Mouse (Mus musculus) CH12.LX (cell line): ENCODE measurements around the gene Ppan. TPM values are rescaled to one million over a fixed set of nuclear protein-coding genes. Genes with fewer than 3 reads are reported as not detected.

Source experiments
- DNase-seq: peaks from one replicate; pipeline ENCODE4 v3.0.0-alpha.2; 2013; ENCODE audit errors: extremely low read depth
- H3K27ac ChIP-seq: 2 replicates; pipeline ENCODE4 v1.5.1; 2012; ENCODE audit warnings: low read depth, mild to moderate bottlenecking, control low read depth, moderate library complexity; ENCODE audit not compliant: insufficient read depth
- H3K27me3 ChIP-seq: replicated peaks from 2 replicates; pipeline ENCODE3; 2012; ENCODE audit warnings: inconsistent platforms
- H3K36me3 ChIP-seq, 2 experiments: replicated peaks in 1 of 2; 2 replicates each; pipeline versions ENCODE3 to v1.6.1; 2012; ENCODE audit warnings: inconsistent platforms in 1 of 2, low read length in 1 of 2, mild to moderate bottlenecking in 1 of 2, mixed read lengths in 1 of 2, moderate library complexity in 1 of 2; ENCODE audit not compliant: control insufficient read depth in 1 of 2, insufficient read depth in 1 of 2
- H3K4me1 ChIP-seq, 2 experiments: 2 replicates each; pipeline ENCODE4 v1.6.1; 2012; ENCODE audit warnings: inconsistent platforms in 1 of 2, moderate library complexity in 1 of 2; ENCODE audit not compliant: insufficient read depth in 2 of 2, control insufficient read depth in 1 of 2
- H3K4me2 ChIP-seq: 2 replicates; pipeline ENCODE4 v1.6.1; 2012; ENCODE audit warnings: low read depth, mild to moderate bottlenecking, control low read depth; ENCODE audit not compliant: poor library complexity, insufficient read depth, severe bottlenecking
- H3K4me3 ChIP-seq, 3 experiments: fragments of 150-350 bp in 1 of 3; sonication (generic) in 1 of 3; replicated peaks in 1 of 3; 2 replicates each; pipeline versions ENCODE3 to v1.5.1; 2011 to 2012; ENCODE audit warnings: low read depth in 2 of 3, low read length in 2 of 3, mild to moderate bottlenecking in 2 of 3, moderate library complexity in 2 of 3, control low read depth in 1 of 3, improper control_type of control experiment in 1 of 3, inconsistent platforms in 1 of 3, mixed read lengths in 1 of 3; ENCODE audit not compliant: poor library complexity in 1 of 3
- H3K79me2 ChIP-seq: replicated peaks from 2 replicates; pipeline ENCODE4 v1.6.1; 2012; ENCODE audit warnings: mild to moderate bottlenecking, moderate library complexity; ENCODE audit not compliant: control insufficient read depth, poor library complexity, insufficient read depth, severe bottlenecking; ENCODE audit errors: extremely low read depth
- H3K9ac ChIP-seq: 2 replicates; pipeline ENCODE4 v1.6.1; 2012; ENCODE audit warnings: low read depth, mild to moderate bottlenecking, control low read depth, moderate library complexity; ENCODE audit not compliant: insufficient read depth
- H3K9me3 ChIP-seq: replicated peaks from 2 replicates; pipeline ENCODE3; 2012; ENCODE audit warnings: low read length, inconsistent platforms, mixed read lengths
- BHLHE40 ChIP-seq: IDR thresholded peaks from 2 replicates; pipeline ENCODE4 v1.6.1; 2011; ENCODE audit warnings: mild to moderate bottlenecking, low read depth, low read length, improper control_type of control experiment
- CTCF ChIP-seq, 2 experiments: IDR thresholded peaks in 1 of 2; conservative IDR thresholded peaks in 1 of 2; 2 replicates each; pipeline ENCODE4 v1.5.1; 2011 to 2012; ENCODE audit warnings: low read depth in 2 of 2, low read length in 2 of 2, improper control_type of control experiment in 1 of 2, inconsistent platforms in 1 of 2, mild to moderate bottlenecking in 1 of 2, moderate library complexity in 1 of 2
- ELF1 ChIP-seq: IDR thresholded peaks from 2 replicates; pipeline ENCODE4 v1.6.1; 2014; ENCODE audit warnings: low read depth, mild to moderate bottlenecking, inconsistent platforms, low read length, improper control_type of control experiment
- HCFC1 ChIP-seq: IDR thresholded peaks from 2 replicates; pipeline ENCODE4 v1.6.1; 2012; ENCODE audit warnings: low read depth, mild to moderate bottlenecking, inconsistent platforms, low read length, improper control_type of control experiment
- IRF4 ChIP-seq: IDR thresholded peaks from 2 replicates; pipeline ENCODE4 v1.6.1; 2014; ENCODE audit warnings: low read depth, mild to moderate bottlenecking, inconsistent platforms, low read length, improper control_type of control experiment
- JUN ChIP-seq: IDR thresholded peaks from 2 replicates; pipeline ENCODE4 v1.6.1; 2011; ENCODE audit warnings: low read depth, mild to moderate bottlenecking, low read length, improper control_type of control experiment, moderate library complexity; ENCODE audit not compliant: insufficient read depth
- JUND ChIP-seq: conservative IDR thresholded peaks from 2 replicates; pipeline ENCODE4 v1.6.1; 2011; ENCODE audit warnings: low read depth, low read length, improper control_type of control experiment
- KAT2A ChIP-seq: IDR thresholded peaks from 2 replicates; pipeline ENCODE4 v1.6.1; 2012; ENCODE audit warnings: low read length, improper control_type of control experiment, inconsistent platforms; ENCODE audit not compliant: insufficient replicate concordance
- MAFK ChIP-seq: IDR thresholded peaks from 2 replicates; pipeline ENCODE4 v1.6.1; 2011; ENCODE audit warnings: low read length, improper control_type of control experiment; ENCODE audit not compliant: insufficient replicate concordance
- MAX ChIP-seq: IDR thresholded peaks from 2 replicates; pipeline ENCODE4 v1.6.1; 2011; ENCODE audit warnings: low read length, improper control_type of control experiment
- MEF2A ChIP-seq: IDR thresholded peaks from 2 replicates; pipeline ENCODE4 v1.6.1; 2014; ENCODE audit warnings: low read depth, mild to moderate bottlenecking, inconsistent platforms, low read length, improper control_type of control experiment, borderline replicate concordance
- MYC ChIP-seq: IDR thresholded peaks from 2 replicates; pipeline ENCODE4 v1.6.1; 2011; ENCODE audit warnings: low read depth, mild to moderate bottlenecking, improper control_type of control experiment, low read length
- NELFE ChIP-seq: IDR thresholded peaks from 2 replicates; pipeline ENCODE4 v1.6.1; 2011; ENCODE audit warnings: low read depth, low read length, improper control_type of control experiment
- PAX5 ChIP-seq: IDR thresholded peaks from 2 replicates; pipeline ENCODE4 v1.6.1; 2012; ENCODE audit warnings: low read length, inconsistent platforms, mixed read lengths
- POLR2A ChIP-seq: IDR thresholded peaks from 2 replicates; pipeline ENCODE4 v1.6.1; 2011; ENCODE audit warnings: low read depth, mild to moderate bottlenecking, improper control_type of control experiment, low read length
- POLR2AphosphoS2 ChIP-seq: IDR thresholded peaks from 2 replicates; pipeline ENCODE4 v1.6.1; 2011; ENCODE audit warnings: low read depth, low read length, improper control_type of control experiment
- RAD21 ChIP-seq: IDR thresholded peaks from 2 replicates; pipeline ENCODE4 v1.6.1; 2011; ENCODE audit warnings: low read depth, mild to moderate bottlenecking, low read length, improper control_type of control experiment, moderate library complexity
- RCOR1 ChIP-seq: conservative IDR thresholded peaks from 2 replicates; pipeline ENCODE4 v1.6.1; 2012; ENCODE audit warnings: low read depth, mild to moderate bottlenecking, inconsistent platforms, low read length, improper control_type of control experiment
- SIN3A ChIP-seq: IDR thresholded peaks from 2 replicates; pipeline ENCODE4 v1.6.1; 2012; ENCODE audit warnings: low read length, improper control_type of control experiment, inconsistent platforms
- SMC3 ChIP-seq: IDR thresholded peaks from 2 replicates; pipeline ENCODE4 v1.6.1; 2011; ENCODE audit warnings: low read depth, low read length, improper control_type of control experiment
- TBP ChIP-seq: conservative IDR thresholded peaks from 2 replicates; pipeline ENCODE4 v1.6.1; 2011; ENCODE audit warnings: low read depth, low read length, improper control_type of control experiment
- TCF12 ChIP-seq: IDR thresholded peaks from 2 replicates; pipeline ENCODE4 v1.6.1; 2014; ENCODE audit warnings: low read depth, mild to moderate bottlenecking, inconsistent platforms, low read length, improper control_type of control experiment
- USF1 ChIP-seq: IDR thresholded peaks from 2 replicates; pipeline ENCODE4 v1.6.1; 2014; ENCODE audit warnings: low read depth, mild to moderate bottlenecking, inconsistent platforms, low read length, improper control_type of control experiment
- ZC3H11A ChIP-seq: IDR thresholded peaks from 2 replicates; pipeline ENCODE4 v1.6.1; 2012; ENCODE audit warnings: low read depth, mild to moderate bottlenecking, inconsistent platforms, low read length, improper control_type of control experiment
- ZMIZ1 ChIP-seq: IDR thresholded peaks from 2 replicates; pipeline ENCODE4 v1.6.1; 2012; ENCODE audit warnings: low read depth, mild to moderate bottlenecking, inconsistent platforms, low read length, improper control_type of control experiment
- ZNF384 ChIP-seq: IDR thresholded peaks from 2 replicates; pipeline ENCODE4 v1.6.1; 2012; ENCODE audit warnings: low read depth, low read length, improper control_type of control experiment, inconsistent platforms
- dilution Hi-C: fragments of 300-500 bp; cut with MboI; formaldehyde crosslinking; loops from 2 replicates; pipeline ENCODE4 v1.14.3; 2020; ENCODE audit warnings: low sequenced_read_pairs; ENCODE audit not compliant: extremely low pct_unique_long_range_greater_than_20kb, extremely low pct_ligation_motif_present
- in situ Hi-C: fragments of 300-500 bp; cut with MboI; formaldehyde crosslinking; loops from 3 replicates; pipeline ENCODE4 v1.14.3; 2019; ENCODE audit warnings: low sequenced_read_pairs, low pct_ligation_motif_present, low pct_unique_long_range_greater_than_20kb, mixed read lengths
- polyA plus RNA-seq: library from polyadenylated mRNA; unstranded; fragments of >175 nt; gene quantifications from 2 replicates; pipeline ENCODE4 v1.2.1, GENCODE M21; 2012; ENCODE audit warnings: low read depth; ENCODE audit not compliant: insufficient read length
- total RNA-seq, 2 experiments: library from RNA; depleted of rRNA; stranded (reverse); fragments of 300-350 nt in 1 of 2; fragments of >200 nt in 1 of 2; gene quantifications; 2 replicates each; pipeline ENCODE4 v1.2.3; 2012 to 2014

Gene Ppan
- total and polyA plus RNA-seq, 3 experiments: 272 to 359 (median 346) TPM

- TF ChIP-seq CTCF (conservative IDR thresholded peaks at IDR 0.05 in 1 of 2, IDR thresholded peaks at IDR 0.05 in 1 of 2; ENCODE audit: low read depth in 2 of 2, low read length in 2 of 2) (peak; percentile 63 to 96), USF1 (no peak), HCFC1 (peak; percentile 93), POLR2AphosphoS2 (0 out of 2 replicates have a peak, but pooled peaks have one; percentile 38), IRF4 (peak; percentile 57; the same call in 1 of the 2 replicates), MAX (peak; percentile 69), NELFE (peak; percentile 80), TCF12 (peak; percentile 92), ELF1 (peak; percentile 84), KAT2A (peak; percentile 83; the same call in 1 of the 2 replicates), RCOR1 (no peak), SMC3 (peak; percentile 74), JUN (no peak), ZMIZ1 (no peak), TBP (peak; percentile 61; the same call in 1 of the 2 replicates), RAD21 (peak; percentile 13; the same call in 1 of the 2 replicates)
These were observed 10.6 kb downstream of the Ppan start, which contains the start of gene Eif3g (continued) for GRCm38 (mm10) chr9:20898511-20899073.

- TF ChIP-seq MAFK (no peak), PAX5 (no peak), BHLHE40 (no peak), RCOR1 (no peak), MYC (no peak), ZNF384 (peak; percentile 78; the same call in 1 of the 2 replicates), CTCF (conservative IDR thresholded peaks at IDR 0.05 in 1 of 2, IDR thresholded peaks at IDR 0.05 in 1 of 2; ENCODE audit: low read depth in 2 of 2, low read length in 2 of 2) (peak in 1 of 2 experiments; percentile 89; a peak in 3 of 4 replicates), JUND (no peak), MEF2A (no peak), RAD21 (peak; percentile 86), SIN3A (0 out of 2 replicates have a peak, but pooled peaks have one; percentile 21), SMC3 (peak; percentile 77), MAX (no peak), ZC3H11A (peak; percentile 33; the same call in 1 of the 2 replicates), POLR2A (no peak), HCFC1 (no peak), POLR2AphosphoS2 (no peak; the same call in 1 of the 2 replicates)
- dilution Hi-C loops (no loop called here), in situ Hi-C loops (loop anchor here (5.0 kb wide), 1 partner anchor 101 kb away; the partner anchor contains the start of gene Mrpl4)
- Histone ChIP-seq H3K79me2 (peaks cover 18% of the 10 kb centered on the region), H3K9ac (no peak overlapping the region), H3K27me3 (no peaks in the 10 kb centered on the region), H3K4me1 (peaks cover 5 to 10% of the 10 kb centered on the region in 2 experiments), H3K9me3 (no peaks in the 10 kb centered on the region), H3K36me3 (peaks cover 26 to 43% of the 10 kb centered on the region in 2 experiments), H3K27ac (no peak overlapping the region), H3K4me2 (no peak overlapping the region), H3K4me3 (no peak overlapping the region)
- DNase-seq: peak; percentile 51
These were observed 13.6 kb downstream of the Ppan start for GRCm38 (mm10) chr9:20901466-20902173.
